Mouse (Mus musculus): ENCODE measurements around the gene Ckap4.
"Not testable (repeated sequence)": the region's sequence is repeated elsewhere in the genome, so short reads cannot be mapped to it uniquely, and the experiment has no call there.

Ckap4 gene

DNA sequence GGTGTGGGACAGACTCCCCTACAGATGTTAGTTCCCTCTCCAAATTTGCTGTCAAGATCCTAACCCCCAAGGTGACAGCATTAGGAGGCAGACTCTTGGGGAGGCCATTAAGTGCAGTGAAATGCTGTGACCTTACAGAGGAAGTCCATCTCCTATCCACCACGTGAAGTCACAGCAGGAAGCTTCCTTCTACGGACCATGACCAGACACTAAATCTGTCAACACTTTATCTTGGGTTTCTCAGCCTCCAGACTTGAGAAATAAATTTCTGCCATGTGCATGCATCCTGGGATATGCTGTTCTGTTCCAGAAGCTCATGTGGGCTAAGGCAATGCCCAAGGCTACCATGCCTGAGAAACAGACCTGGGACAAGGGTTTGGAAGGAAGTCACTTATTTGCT is 35.0 kb downstream of the Ckap4 start:
- no peak for DNase-seq (ENCODE audit: low read depth)

DNA sequence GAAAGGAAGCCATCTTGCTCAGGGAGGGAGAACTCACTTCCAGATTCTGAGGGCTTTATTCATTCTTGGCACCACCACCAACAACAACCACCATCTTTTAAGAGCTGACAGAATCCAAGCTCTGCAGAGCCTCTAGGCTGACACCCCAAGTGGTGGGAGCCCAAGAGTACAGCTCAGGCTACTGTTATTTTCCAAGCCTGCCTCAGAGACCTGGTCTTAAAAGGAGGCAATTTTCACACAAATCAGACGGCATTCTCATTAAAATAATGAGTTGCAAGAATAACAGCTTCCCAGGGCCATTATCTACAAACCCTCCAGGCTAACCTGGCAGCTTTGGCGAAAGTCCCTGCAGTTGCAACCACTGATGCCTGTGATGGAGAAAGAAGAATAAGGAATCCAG is 37.1 kb downstream of the Ckap4 start:
- no peak for DNase-seq (ENCODE audit: low read depth)

DNA sequence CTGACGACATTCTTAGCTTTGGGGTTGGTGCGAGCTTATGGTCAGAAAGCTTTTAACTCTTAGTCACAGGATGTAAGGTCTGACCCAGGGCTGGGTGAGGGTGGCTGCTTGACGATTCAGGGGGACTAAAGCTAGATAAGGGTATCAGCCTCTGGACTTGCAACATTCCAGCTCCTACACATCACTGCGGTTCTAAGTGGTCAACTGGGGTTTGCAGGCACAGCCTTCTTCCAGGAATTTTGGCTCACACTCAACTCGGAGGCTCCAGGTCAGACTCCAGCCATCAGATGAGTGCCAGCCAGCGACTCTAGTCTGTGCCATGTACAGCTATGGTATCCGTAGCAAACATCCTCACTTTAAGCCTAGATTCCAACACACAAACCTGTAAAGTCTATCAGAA is 39.4 kb downstream of the Ckap4 start:
- DNase-seq (ENCODE audit: low read depth) = no peak

DNA sequence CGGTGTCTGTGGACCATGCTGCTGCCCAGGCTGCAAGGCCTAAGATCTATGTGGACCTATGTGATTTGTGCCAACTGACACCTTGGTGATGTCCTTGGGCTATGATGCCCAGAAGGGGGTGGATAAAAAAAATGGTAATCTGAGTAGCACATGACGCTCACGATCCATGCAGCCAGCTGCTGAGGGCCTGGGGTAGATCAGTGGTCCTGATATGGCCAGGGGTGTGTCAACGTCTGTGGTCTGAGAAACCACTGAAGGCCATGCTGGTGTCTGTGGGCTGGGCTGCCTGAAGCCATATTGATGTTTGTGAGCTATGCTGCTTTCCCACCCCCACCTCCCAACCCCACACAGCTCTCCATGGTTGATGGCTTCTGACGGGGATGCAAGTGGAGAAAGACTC is 43.7 kb downstream of the Ckap4 start:
- DNase-seq (ENCODE audit: low read depth) = no peak

DNA sequence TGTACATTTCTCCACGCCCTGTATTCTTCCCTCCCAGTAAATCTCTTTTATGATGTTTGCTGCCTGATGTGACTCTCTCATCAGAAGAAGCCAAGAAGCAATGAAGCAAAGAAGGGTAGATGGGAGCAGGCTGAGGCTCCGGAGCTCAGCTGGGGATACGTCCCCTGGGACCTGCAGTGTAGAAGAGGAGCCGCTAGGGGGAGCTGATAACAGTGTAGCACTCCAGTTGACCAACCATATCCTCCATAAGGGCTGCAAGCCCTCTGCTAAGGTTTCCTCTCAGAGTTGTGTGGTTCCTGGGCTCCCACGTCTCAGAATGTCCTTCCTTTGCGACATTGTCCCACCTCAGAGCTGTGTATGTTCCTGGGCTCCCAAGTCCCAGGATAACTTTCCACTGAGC is 45.5 kb downstream of the Ckap4 start:
- no peak for DNase-seq (ENCODE audit: low read depth)

DNA sequence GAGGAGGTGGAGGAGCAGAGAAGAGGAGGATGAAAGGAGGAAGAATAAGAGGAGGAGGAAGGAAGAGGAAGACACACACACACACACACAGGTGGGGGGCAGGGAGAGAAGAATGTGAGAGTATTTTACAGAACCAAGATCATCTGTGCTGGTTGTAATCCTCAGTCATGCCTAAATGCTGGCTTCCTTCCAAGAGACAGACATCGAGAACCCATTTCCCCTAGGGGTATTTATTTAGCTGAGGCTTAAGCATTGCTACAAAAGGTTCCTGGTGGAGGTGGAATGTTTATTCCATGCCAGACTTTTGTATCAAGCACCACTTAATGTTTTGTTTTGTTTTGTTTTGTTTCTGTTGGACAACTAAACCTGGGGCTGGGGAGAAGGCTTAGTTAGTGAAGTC is 49.2 kb downstream of the Ckap4 start:
- no peak for DNase-seq (ENCODE audit: low read depth)

DNA sequence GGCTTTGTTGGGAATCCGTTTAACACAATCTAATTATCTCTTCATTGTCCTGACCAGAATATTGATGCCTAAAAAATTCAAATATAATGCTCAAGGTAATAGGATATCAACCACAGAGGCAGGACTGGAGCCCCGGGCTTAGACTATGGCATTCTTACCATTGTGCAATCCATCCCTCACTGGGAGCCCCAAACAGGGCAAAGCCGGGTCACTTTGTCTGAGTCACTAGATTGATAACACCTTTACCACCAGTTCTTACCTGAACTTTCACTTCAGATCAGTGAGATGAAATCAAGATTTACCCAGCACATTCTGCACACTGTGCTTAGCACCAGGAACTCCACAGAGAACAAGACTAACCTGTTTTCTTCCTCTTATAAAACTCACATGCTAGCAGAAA is 50.3 kb downstream of the Ckap4 start:
- DNase-seq (ENCODE audit: low read depth) = no peak

DNA sequence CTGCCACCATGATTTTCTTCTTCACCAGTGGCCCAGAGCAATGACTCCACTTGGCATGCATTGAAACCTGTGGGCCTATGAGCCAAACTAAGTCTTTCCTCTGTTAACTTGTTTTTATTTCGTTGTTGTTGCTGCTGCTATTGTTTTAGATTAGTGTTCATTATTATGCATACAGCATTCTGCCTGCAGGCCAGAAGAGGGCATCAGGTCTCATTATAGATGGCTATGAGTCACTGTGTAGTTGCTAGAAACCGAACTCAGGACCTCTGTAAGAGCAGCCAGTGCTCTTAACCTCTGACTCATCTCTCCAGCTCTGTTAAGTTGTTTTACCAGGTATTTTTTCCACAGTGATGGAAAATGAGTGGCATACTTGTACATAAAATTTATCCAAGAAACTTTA is 50.8 kb downstream of the Ckap4 start:
- no peak for DNase-seq (ENCODE audit: low read depth)

DNA sequence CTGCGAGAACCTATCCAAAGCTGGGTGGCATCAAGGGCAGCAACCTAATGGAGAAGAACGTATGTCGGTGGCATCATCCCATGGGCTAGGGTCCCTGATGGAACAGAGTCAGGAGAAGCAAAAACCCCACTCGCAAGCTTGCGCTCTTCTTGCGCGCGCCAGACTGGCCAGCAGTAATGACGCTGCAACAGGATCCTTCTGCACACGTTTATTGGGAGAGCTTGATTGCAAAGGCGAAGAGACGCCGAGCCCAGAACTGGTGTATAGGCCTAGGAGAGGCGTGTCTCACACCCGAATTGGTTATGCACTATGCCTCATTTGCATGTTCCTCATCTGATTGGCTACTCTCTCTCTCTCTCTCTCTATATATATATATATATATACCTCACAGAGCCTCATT is 51.4 kb downstream of the Ckap4 start:
- DNase-seq (ENCODE audit: low read depth) = not testable (repeated sequence)

DNA sequence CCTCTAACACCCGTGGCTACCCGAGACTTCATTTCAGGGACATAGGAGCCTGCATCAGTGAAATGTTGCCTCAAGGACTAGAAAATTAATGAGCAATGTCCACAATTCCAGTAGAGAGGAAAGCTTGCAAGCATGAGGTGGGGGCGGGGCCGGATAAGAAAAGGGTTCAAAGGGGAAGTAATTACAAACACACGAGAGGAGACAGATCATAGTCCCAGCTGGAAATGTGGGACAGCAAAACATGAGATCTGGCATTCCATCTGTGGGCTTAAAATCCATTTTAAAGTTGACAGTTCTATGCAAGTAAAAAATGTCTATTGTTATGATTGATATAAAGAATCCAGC is 52.6 kb downstream of the Ckap4 start:
- DNase-seq (ENCODE audit: low read depth) = no peak

DNA sequence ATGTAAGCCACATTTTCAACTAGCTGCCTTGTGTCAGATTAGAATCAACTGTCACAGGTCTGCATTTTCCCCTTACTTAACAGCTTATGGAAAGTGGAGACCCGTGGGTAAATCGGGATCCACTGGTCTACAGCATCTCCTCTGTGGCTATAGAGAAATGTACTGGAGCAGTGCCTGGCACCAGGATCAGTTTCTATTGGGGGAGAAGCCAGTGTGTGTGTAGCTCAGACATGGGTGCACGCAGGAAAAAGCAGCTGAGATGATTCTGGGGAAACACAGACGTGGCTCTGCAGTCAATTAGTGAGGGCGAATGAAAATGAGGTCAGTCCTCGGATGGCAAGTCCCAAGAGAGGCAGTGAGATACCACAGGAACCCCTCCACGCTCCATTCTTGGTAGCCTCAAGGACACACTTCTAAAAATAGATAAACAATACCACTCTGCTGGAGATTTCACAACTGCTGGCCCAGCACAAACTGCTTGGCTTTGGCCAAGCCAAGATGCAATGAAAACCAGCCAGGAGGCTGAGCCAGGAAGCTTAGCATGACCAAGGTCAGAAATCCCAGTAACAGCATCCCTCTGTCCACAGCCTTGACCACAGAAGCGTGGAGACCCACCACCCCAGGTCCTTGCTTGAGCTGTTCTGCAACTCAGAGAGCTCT is 53.1 kb downstream of the Ckap4 start:
- peak; percentile 86 for DNase-seq (ENCODE audit: low read depth)

DNA sequence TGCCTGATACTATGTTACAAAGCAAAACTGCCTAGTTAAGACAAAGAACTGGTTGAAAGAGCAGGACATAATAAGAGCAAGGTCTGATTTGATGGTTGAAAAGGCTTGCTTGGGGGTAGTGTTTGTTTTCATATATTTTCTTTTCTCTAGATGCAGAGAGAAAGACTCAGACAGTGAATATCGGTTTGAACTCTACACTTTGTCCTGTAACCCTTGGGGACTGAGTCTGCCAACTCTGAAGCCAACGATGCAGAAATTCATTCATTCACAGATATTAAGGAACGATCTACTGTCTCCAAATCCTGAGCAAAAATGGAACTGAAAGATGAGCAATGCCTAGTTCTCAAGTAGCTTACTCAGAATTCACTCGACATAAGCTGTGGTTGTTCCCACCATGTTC is 53.7 kb downstream of the Ckap4 start:
- DNase-seq (ENCODE audit: low read depth) = no peak

DNA sequence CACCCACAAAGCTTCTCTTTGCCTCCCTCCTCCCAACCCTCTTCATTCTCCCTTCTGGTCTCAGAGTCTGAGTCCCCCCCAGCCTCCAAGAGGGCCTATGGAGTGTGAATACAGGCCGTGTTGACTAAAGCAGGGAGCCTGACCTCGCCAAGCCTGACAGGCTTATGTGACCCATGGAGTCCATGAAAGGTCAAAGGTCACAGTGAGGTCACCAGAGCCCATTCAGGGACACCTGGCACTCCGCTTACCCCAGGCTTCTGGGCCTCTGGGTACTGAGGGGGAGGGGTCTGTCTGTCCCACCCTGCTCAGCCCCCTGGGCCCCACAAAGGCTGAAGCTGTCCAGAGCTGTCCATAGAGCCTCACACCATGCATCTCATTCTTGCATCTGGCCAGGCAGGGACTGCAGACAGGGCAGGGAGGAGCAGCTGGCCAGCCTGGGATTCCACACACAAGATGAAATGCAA is 56.2 kb downstream of the Ckap4 start:
- DNase-seq (ENCODE audit: low read depth) = no peak

DNA sequence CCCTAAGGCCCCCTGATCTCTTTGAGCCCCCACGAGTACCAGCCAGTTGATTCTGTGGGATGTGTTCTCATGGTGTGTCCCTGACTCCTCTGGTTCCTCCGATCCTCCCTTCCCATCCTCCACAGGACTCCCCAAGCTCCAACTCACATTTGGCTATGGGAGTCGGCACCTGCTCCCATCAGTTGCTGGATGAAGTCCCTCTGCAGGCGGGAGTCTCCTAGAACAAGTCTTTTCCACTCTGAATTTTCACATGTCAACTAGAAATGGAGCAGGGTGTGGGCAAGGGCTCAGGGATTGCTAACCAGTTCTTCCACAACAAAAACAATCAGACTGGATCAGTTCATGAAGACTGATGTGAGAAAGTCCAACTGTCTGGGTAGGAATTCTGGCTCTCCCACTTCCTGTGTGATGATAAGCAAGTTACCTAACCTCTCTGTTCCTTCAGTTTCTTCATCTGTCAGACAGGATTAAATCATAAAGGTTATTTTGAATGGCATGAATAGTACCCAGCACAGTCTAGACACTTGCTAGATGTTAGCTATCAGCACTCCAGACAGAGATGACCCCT is 56.7 kb downstream of the Ckap4 start:
- DNase-seq (ENCODE audit: low read depth) = no peak

Measured in fibroblast of lung, adult 2 months (primary cell).